Mouse (Mus musculus): Measurements from ENCODE around the gene Pam16.

DNA sequence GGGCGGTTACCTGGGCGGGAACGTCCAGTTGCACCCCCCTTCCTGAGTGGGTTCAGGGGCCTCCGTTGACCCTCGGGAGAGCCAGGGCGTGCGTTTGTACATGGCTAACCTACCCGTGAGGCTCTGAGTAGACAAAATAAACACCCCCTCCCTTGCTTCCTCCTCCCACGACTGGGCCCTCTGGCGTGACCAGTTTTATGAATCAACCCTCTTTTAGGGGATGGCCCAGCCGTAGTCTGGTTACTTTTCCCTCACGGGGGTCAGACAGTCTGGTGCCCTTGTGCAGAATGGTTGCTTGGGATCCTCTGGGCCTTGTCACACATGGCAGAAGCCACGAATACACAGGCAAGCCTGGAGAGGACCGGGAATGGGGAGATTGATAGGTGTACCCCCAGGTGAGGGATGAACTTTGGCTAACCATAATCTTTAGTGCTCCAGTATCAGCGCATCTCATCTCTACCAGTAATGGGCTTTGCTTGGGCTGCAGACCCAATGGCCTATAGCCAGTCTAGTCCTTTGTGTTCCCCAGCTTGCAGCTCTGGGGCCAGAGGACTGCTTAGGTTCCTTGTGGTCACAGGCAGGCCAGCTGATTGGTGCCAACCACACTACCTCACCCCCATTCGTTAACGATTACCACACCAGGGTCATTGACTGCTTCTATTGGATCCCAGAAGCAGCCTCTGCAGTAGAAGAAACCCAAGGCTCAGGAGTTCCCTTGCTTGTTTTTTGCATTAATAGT, 15.6 kb upstream of the Pam16 start:
- TF ChIP-seq CTCF (IDR thresholded peaks at IDR 0.05; ENCODE audit: low read depth, low read length): no peak
- no peak for TF ChIP-seq EP300 (IDR thresholded peaks at IDR 0.05; ENCODE audit: insufficient read depth, low read depth, low read length)
